In the genomic region with DNA sequence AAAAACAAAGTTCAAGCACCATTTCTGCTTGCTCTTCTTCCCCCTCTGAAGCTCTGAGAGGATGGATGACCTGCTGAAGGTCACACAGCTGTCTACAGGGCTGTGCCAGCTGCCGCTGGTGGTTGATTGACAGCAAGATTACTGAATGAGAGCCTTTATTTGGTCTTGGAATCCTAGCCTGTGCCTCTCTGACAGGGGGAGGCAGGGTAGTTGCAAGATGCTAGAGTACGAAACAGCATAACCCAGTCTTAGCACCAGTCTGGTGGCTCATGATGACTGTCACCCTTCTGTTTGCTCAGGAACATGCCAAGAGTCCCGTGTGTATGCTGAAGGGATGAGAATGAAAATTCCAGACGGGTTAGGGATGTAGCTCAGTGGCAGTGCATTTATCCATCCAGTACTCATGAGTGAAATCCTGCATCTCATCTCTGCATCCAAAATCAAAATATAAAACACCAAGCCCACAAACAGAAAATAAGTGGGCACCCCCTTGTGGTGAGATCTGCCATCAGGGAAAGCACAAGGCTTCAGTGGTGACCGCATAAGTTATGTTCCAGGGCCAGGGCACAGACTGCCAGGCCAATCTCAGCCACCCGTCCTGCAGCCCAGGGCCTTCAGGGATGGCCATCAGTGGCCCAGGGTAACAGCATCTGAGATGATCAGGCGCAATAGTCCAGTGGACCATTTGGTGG, we compare ENCODE assay signal across 10 mouse cellular contexts. TPM values are rescaled to one million over a fixed set of nuclear protein-coding genes. Genes with fewer than 3 reads are reported as not detected.
DNase-seq lines count a peak whose midpoint lies in the region; ATAC-seq and TF ChIP-seq lines count a peak whose summit lies in the region.
"Had no signal": no experiment of that assay in that cellular context is flagged by ENCODE, and none has a peak within 500 bp of the region (broad histone marks: within the 10 kb centered on the region; RNA-seq: fewer than 3 reads in every experiment).

No protein-coding gene starts in this region.

- no peak for ATAC-seq in cerebellum, adult (ENCODE audit: insufficient number of reproducible peaks, low FRiP score, low TSS enrichment)
- no peak for ATAC-seq in lung, embryonic 14.5 days (ENCODE audit: insufficient read depth)
- peak; percentile 41 for ATAC-seq in frontal cortex, adult (ENCODE audit: low TSS enrichment)
- no peak for ATAC-seq in erythroid progenitor cell, adult 5-6 weeks (replicated peaks; ENCODE audit: low FRiP score, poor library complexity, severe bottlenecking)
- ATAC-seq: hindbrain, embryonic 16.5 days had no signal

- peak; percentile 55 for TF ChIP-seq CTCF in lung, embryonic 14.5 days (IDR thresholded peaks at IDR 0.05; ENCODE audit: low read depth)

- H3K27me3 ChIP-seq in lung, embryonic 14.5 days (ENCODE audit: insufficient read depth, low read length), result no peaks in the 10 kb centered on the region
- H3K27me3 ChIP-seq: limb, embryonic 15.5 days had no signal

- no peaks in the 10 kb centered on the region for H3K9me3 ChIP-seq in lung, embryonic 14.5 days (ENCODE audit: low read depth, low read length)
- H3K9me3 ChIP-seq: limb, embryonic 15.5 days had no signal

- no peaks in the 10 kb centered on the region for H3K36me3 ChIP-seq in lung, embryonic 14.5 days (ENCODE audit: insufficient read depth)
- H3K36me3 ChIP-seq: limb, embryonic 15.5 days had no signal

- H3K9ac ChIP-seq in lung, embryonic 14.5 days, result no peak overlapping the region
- H3K9ac ChIP-seq: limb, embryonic 15.5 days had no signal

- H3K27ac ChIP-seq in lung, embryonic 14.5 days (ENCODE audit: low read depth), result no peak overlapping the region
- H3K27ac ChIP-seq: limb, embryonic 15.5 days had no signal

- WGBS in lung, embryonic 14.5 days, result 59% methylated on average over 7 of the region's 7 CpGs

- H3K4me3 ChIP-seq in lung, embryonic 14.5 days (ENCODE audit: low read depth, low read length), result no peak overlapping the region
- H3K4me3 ChIP-seq: limb, embryonic 15.5 days had no signal

- DNase-seq in cerebellum, postnatal 14 days, result peak; percentile 30 to 59
- peak; percentile 16 for DNase-seq in lung, embryonic 14.5 days
- DNase-seq in lung, adult 18-20 months, result no peak
- peak; percentile 37 for DNase-seq in right cerebral cortex, adult 2 months (ENCODE audit: low spot score in 2 of 2)
- no peak for DNase-seq in cerebellum, postnatal 36 days

- no peak overlapping the region for H3K4me2 ChIP-seq in lung, embryonic 14.5 days
- H3K4me2 ChIP-seq: limb, embryonic 15.5 days had no signal

- H3K4me1 ChIP-seq in lung, embryonic 14.5 days (ENCODE audit: insufficient read depth), result no peaks in the 10 kb centered on the region

RNA-seq across cellular contexts. Expression of a gene that starts 32.8 kb away (rescaled TPM):
- 22.5 and 25.0 TPM in 2 replicates for polyA plus RNA-seq in lung, embryonic 14.5 days (2014; fragmentation: Nextera tagmentation; extraction: Ambion mirVana)
- 2.2 and 6.7 TPM in 2 replicates for total RNA-seq in erythroid progenitor cell, adult 5-6 weeks (2015; ENCODE audit: low replicate concordance)
- 1.9 and 3.1 TPM in 2 replicates for total RNA-seq in erythroid progenitor cell, adult 5-6 weeks (2017; ENCODE audit: low replicate concordance)

RNA-seq across cellular contexts. Expression of a gene that starts 35.9 kb away (rescaled TPM):
- polyA plus RNA-seq in lung, embryonic 14.5 days (2014; fragmentation: Nextera tagmentation; extraction: Ambion mirVana), result not detected in 2 replicates
- total RNA-seq in erythroid progenitor cell, adult 5-6 weeks (2015; ENCODE audit: low replicate concordance), result not detected in 2 replicates
- not detected in 2 replicates for total RNA-seq in erythroid progenitor cell, adult 5-6 weeks (2017; ENCODE audit: low replicate concordance)
- polyA plus RNA-seq: hindbrain, embryonic 16.5 days; limb, embryonic 15.5 days had no signal

Comparison
In these comparisons a context has a peak if more than half of its experiments do, and no peak if none do; other contexts are left out.
1. DNase-seq: peak in cerebellum, postnatal 14 days (2 of 2), lung, embryonic 14.5 days (single experiment) and right cerebral cortex, adult 2 months (2 of 2); none in lung, adult 18-20 months (0 of 2) and cerebellum, postnatal 36 days (0 of 2).